Mouse (Mus musculus) layer of hippocampus, adult 2 months (tissue): ENCODE measurements at regions not wholly inside any gene's neighbourhood (a gene's known extent, or its start where the extent isn't known, plus 50 kb on each side); places are given as distances from the start of the nearest gene placed in this dataset.

Source experiments
- DNase-seq, 2 experiments: peaks; one replicate each; pipeline ENCODE4 v3.0.0; 2022; ENCODE audit warnings: low spot score in 2 of 2
- H3K27ac ChIP-seq: fragments of 200-600 bp; 2 replicates; pipeline ENCODE4 v1.8.1; 2022
- H3K4me3 ChIP-seq: fragments of 200-600 bp; 2 replicates; pipeline ENCODE4 v1.8.1; 2022; ENCODE audit warnings: mild to moderate bottlenecking
- CTCF ChIP-seq: fragments of 200-600 bp; conservative IDR thresholded peaks from 2 replicates; pipeline ENCODE4 v1.8.1; 2022; ENCODE audit warnings: antibody characterized with exemption, mild to moderate bottlenecking, moderate library complexity

DNA sequence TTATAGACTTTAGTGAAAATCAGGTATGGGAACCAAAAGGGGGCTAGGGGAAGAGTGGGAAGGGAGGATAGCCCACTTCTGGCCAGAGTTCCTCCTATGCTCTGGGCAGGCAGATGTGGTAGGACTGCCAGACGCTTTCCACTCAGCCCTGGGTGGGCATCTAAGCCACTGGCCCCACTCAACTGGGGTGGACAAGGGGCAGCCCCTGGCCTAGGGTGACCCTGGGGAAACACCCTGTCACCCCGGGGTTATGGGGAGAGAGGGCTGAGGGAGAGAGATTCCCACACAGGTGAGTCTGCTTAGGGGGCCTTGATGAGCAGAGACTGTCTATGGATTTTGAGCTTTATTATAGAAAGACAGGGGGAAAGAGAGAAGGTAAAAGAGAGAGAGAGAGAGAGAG lies 70.8 kb upstream of the Olfm3 start:
- H3K4me3 ChIP-seq: no peak overlapping the region
- DNase-seq: no peak
- H3K27ac ChIP-seq: no peak overlapping the region
- no peak for TF ChIP-seq CTCF
